Mouse (Mus musculus): ENCODE data around the gene Pygm. TPM values are rescaled to one million over a fixed set of nuclear protein-coding genes. Genes with fewer than 3 reads are reported as not detected.
A peak's percentile ranks its signal among the peaks of the same experiment; 100 is the strongest.

Pygm gene
- polyA plus RNA-seq, 1 experiment from 2014 or later = 35.6 TPM

DNA sequence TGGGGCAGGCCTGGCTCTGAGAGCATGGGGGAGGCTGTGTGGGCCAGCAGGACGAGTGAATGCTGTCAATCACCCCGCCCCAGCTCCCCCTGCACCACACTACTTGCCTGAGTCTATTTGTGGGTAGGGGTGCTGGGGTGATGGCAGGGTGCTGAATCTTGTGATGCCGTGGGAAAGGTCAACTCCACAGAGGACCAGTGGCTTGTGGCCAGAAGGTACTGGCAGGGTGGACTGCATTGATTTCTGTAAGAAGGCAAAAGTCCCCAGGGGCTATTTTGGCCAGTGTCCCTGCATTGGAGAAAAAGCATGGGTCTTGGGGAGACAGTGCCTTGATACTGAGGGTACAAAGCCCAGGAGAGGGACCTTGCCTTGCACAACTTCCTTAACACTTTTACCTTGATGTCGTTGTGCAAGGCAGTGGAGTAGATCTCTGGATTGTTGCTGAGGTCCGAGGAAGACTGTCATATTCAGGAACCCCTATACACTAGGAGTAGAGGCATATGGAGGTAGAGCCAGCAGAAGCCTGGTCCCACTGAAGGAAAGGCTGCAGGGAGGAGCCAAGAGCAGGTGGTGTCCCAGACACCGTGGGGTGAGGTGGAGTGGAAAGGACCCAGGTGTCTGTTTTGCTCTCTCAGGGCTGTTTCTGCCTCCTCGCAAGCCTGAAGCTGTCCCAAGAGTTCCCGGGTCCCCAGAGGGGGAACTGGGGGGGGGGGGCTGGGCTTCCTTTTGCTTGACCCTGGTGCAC lies 40.1 kb downstream of the Pygm start:
- Histone ChIP-seq H3K4me2 (replicated peaks) (no peak overlapping the region), H3K27me3 (peaks cover 98% of the 10 kb centered on the region), H3K9me3 (replicated peaks) (no peaks in the 10 kb centered on the region), H3K4me3 (replicated peaks) (no peak overlapping the region), H3K4me1 (peaks cover 17% of the 10 kb centered on the region), H3K27ac (replicated peaks) (no peak overlapping the region), H3K36me3 (no peaks in the 10 kb centered on the region), H3K9ac (no peak overlapping the region)
- WGBS = 62% methylated on average over 8 of the region's 8 CpGs
- no peak for ATAC-seq (ENCODE audit: insufficient number of reproducible peaks, low FRiP score, low TSS enrichment, low read depth)

DNA sequence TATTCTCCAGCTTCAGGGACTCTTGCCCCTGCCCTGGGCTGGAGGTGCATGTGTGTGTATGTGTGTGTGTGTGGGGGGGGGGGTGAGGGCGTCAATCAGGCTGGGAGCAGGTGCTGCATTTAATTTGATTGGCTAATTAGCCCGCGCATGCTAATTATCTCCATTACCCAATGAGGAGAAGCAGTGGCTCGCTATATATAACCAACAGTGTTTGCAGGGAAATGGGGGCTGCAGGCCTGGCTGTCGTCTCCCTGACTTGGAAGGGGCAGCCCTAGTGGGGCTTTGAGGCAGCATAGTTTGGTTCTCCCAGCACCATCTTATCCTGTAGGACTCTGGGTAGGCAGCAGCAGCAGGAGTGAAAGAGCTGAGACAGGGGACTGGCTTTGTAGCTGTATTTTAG lies 41.4 kb downstream of the Pygm start:
- peaks cover 17% of the 10 kb centered on the region for H3K4me1 ChIP-seq
- no peak overlapping the region for H3K4me2 ChIP-seq (replicated peaks)
- H3K9ac ChIP-seq = no peak overlapping the region
- H3K36me3 ChIP-seq = no peaks in the 10 kb centered on the region
- peaks cover 98% of the 10 kb centered on the region for H3K27me3 ChIP-seq
- no peaks in the 10 kb centered on the region for H3K9me3 ChIP-seq (replicated peaks)
- H3K4me3 ChIP-seq (replicated peaks) = no peak overlapping the region
- H3K27ac ChIP-seq (replicated peaks) = no peak overlapping the region
- ATAC-seq (ENCODE audit: insufficient number of reproducible peaks, low FRiP score, low TSS enrichment, low read depth) = no peak
- 54% methylated on average over 5 of the region's 5 CpGs for WGBS

DNA sequence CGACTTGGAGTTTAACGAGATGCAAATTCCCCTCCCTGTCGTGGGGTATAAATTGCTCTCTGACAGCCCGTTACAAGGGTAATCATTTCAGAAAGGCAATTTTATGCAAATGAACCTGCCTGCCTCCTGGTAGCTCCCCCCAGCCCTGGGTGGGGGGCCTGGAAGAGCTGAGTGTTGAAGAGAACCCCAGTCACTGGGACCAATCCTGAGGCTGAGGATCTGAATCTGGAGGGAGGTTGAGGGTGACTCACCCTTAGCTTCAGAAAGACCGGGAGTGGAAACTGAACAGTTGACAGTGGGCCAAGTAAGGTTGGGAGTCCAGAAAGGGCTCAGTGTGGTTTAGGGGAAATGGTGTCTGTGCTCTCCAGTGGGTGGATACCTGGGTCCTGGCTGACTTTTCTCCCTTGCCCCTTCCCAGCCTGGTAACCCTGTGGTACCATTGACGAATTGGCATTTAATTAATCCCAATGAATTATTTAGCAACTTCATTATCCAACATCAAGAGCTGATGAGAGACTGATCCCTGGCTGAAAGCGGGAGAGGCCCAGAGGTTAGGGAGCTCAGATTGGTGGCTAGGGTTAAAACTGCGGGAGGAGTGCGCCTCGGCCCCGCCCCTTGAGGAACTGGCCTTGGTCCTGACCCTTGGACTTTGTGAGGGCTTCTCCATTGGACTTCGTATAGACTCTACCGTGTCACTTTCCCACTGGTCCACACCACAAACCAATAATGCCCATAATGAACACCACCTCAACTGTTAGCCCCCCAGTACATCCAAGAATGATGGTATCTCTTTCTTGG lies 42.7 kb downstream of the Pygm start:
- H3K36me3 ChIP-seq = no peaks in the 10 kb centered on the region
- H3K27ac ChIP-seq (replicated peaks) = no peak overlapping the region
- no peak overlapping the region for H3K9ac ChIP-seq
- no peak for ATAC-seq (ENCODE audit: insufficient number of reproducible peaks, low FRiP score, low TSS enrichment, low read depth)
- H3K27me3 ChIP-seq = peaks cover 94% of the 10 kb centered on the region
- H3K4me2 ChIP-seq (replicated peaks) = no peak overlapping the region
- H3K4me3 ChIP-seq (replicated peaks) = 0 out of 2 replicates have a peak overlapping the region, but pooled peaks have one; percentile 38
- 20% methylated on average over 13 of the region's 13 CpGs for WGBS
- H3K4me1 ChIP-seq = peaks cover 17% of the 10 kb centered on the region
- H3K9me3 ChIP-seq (replicated peaks) = no peaks in the 10 kb centered on the region

DNA sequence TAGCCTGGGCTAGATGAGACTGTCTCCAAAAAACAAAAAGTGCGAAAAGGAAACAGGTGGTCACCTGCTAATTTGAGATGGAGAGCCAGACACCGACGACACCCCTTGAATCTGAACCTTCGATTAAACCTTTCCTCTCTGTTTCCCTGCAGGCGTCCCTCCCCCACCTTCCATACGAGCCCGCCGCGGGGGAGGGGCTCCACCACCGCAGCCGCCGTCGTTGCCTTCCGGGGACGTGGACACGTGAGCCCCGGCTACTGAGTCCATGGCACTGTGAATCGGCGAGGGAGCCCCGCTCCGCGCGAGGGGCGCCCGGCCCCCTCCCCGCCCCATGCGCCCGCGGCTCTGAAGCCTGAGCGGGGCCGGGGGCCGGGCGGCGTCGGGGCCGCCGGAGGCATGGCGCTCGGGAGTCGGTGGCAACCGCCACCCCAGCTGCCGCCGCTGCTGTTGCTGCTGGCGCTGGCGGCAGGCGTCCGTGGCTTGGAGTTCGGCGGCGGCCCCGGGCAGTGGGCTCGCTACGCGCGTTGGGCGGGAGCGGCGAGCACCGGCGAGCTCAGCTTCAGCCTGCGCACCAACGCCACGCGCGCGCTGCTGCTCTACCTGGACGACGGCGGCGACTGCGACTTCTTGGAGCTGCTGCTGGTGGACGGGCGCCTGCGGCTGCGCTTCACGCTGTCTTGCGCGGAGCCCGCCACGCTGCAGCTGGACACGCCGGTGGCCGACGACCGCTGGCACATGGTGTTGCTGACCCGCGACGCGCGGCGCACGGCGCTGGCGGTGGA lies 43.6 kb downstream of the Pygm start:
- Histone ChIP-seq H3K9ac (no peak overlapping the region), H3K4me3 (replicated peaks) (peak overlapping the region; percentile 38), H3K9me3 (replicated peaks) (no peaks in the 10 kb centered on the region), H3K4me1 (peaks cover 17% of the 10 kb centered on the region), H3K4me2 (replicated peaks) (peak overlapping the region; percentile 57), H3K27ac (replicated peaks) (no peak overlapping the region), H3K27me3 (peaks cover 84% of the 10 kb centered on the region), H3K36me3 (no peaks in the 10 kb centered on the region)
- WGBS = under 1% methylated on average over 93 of the region's 94 CpGs
- ATAC-seq (ENCODE audit: insufficient number of reproducible peaks, low FRiP score, low TSS enrichment, low read depth) = no peak

DNA sequence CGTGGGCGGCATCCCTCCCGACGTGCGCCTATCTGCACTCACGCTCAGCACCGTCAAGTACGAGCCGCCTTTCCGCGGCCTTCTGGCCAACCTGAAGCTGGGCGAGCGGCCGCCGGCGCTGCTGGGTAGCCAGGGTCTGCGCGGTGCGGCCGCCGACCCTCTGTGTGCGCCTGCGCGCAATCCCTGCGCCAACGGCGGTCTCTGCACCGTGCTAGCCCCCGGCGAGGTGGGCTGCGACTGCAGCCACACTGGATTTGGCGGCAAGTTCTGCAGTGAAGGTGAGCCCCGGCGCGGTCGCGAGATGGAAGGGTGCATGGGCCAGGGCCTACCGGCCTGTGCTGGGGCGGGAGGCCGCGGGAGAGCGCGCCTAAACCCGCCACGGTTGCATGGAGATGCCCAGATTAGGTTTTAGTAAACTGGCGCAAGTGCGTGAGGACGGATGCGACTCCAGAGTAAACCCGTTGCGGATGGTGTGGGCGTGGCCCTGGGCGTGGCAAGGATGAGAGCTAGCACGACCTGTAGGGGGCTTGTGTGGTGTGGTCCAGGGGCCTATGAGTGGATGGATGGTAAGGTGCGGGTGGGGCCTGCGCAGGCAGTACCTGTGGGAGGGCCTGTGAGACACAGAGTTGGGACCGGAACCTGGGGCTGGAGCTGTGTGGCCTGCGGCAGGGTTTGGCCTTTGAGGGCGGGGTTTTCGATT lies 44.5 kb downstream of the Pygm start:
- under 1% methylated on average over 60 of the region's 60 CpGs for WGBS
- Histone ChIP-seq H3K27ac (replicated peaks) (no peak overlapping the region), H3K36me3 (no peaks in the 10 kb centered on the region), H3K4me2 (replicated peaks) (peak overlapping the region; percentile 57), H3K9me3 (replicated peaks) (no peaks in the 10 kb centered on the region), H3K4me1 (peaks cover 17% of the 10 kb centered on the region), H3K4me3 (replicated peaks) (peak overlapping the region; percentile 38), H3K9ac (no peak overlapping the region), H3K27me3 (peaks cover 76% of the 10 kb centered on the region)
- ATAC-seq (ENCODE audit: insufficient number of reproducible peaks, low FRiP score, low TSS enrichment, low read depth) = no peak

DNA sequence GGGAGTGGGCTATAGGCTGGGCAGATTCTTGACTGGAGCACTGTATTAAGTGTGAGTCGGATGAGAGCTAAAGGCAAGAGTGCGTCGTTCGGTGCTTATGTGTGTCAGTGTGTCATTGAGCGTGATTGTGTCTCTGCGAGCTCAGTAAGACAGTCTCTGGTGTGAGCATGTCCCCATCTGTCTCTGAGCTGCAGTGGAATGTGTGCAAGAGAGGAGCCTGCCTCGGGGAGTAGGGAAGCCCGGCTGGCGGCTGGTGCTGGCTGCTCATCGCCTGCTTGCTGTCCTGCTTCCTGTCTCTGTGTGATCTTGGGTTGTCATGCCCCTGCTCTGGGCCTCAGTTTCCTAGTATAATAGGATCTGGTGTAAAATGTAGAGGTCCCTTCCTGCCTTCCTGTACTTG lies 58.8 kb downstream of the Pygm start:
- Histone ChIP-seq H3K27me3 (no peaks in the 10 kb centered on the region), H3K9me3 (replicated peaks) (no peaks in the 10 kb centered on the region), H3K4me3 (replicated peaks) (no peak overlapping the region), H3K27ac (replicated peaks) (no peak overlapping the region), H3K36me3 (no peaks in the 10 kb centered on the region), H3K9ac (no peak overlapping the region), H3K4me1 (peaks cover 10% of the 10 kb centered on the region), H3K4me2 (replicated peaks) (no peak overlapping the region)
- no peak for ATAC-seq (ENCODE audit: insufficient number of reproducible peaks, low FRiP score, low TSS enrichment, low read depth)
- WGBS = 50% methylated on average over 10 of the region's 10 CpGs

DNA sequence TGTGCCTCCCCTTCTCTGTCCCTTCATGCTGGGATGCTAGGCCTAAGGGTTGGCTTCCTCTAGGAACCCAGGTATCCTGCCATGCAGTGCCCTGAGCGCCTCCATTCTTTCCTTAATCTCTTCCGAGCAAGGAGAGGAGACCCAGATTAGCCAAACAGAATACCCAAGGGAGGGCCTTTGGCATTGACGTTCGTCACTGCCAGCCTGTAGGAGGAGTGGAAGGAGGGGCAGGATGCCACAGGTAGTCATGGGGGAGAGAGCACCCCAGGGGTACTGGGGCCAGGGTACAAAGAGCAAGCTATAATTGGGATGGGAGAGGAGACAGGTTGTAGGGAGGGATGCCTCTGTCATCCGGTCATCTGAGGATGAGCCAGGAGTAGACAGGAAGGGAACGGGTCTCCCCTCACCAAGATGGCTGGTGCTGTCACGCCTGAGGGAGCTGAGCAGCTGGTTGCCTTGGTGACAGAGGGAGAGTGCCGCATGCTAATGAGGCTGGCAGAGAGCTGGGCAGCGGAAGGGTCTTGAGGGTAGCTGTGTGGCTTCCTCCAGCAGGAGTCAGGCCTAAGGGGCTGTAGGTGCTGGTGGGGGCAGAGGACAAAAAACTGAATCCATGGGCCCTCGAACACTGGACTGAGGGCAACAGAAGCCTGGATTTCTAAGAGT lies 61.7 kb downstream of the Pygm start:
- Histone ChIP-seq H3K4me2 (replicated peaks) (no peak overlapping the region), H3K4me3 (replicated peaks) (no peak overlapping the region), H3K4me1 (peaks cover 10% of the 10 kb centered on the region), H3K9me3 (replicated peaks) (no peaks in the 10 kb centered on the region), H3K9ac (no peak overlapping the region), H3K36me3 (no peaks in the 10 kb centered on the region), H3K27ac (replicated peaks) (no peak overlapping the region), H3K27me3 (no peaks in the 10 kb centered on the region; the same call in 1 of the 2 replicates)
- no peak for ATAC-seq (ENCODE audit: insufficient number of reproducible peaks, low FRiP score, low TSS enrichment, low read depth)
- 22% methylated on average over 10 of the region's 10 CpGs for WGBS

DNA sequence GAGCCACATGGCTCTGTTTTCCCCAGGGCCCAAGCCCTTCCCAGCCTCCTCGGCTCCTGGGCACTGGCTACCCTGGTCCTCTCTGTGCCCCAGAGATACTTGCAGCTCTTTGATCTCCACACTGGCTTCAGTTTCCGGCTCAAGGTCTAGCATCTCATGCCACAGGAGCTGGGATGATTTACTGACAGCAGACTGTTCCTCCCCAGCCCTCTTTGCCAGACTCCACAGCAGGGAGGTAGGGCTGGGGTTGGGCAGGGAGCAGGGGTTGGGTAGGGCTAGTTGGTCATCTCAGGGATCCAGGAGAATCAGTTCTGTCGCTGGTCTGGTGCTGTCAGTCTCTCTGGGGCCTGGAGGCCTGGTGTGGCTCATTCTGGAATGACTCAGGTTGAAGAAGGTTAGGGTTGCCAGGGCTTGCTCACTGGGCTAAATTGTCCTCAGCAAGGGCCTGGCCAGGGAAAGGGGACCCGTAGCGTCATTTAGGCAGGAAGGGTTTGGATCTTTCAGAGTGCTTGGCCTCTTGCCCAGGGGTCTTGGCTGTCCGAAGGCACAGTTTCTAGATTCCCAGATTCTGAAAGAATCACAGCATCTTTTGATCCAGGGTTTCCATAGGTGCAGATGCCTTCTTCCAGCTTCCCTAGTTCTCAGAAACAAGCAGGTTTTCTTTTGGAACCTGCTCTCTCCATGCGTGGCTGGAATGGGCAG lies 62.7 kb downstream of the Pygm start:
- ATAC-seq (ENCODE audit: insufficient number of reproducible peaks, low FRiP score, low TSS enrichment, low read depth) = no peak
- Histone ChIP-seq H3K9me3 (replicated peaks) (no peaks in the 10 kb centered on the region), H3K4me2 (replicated peaks) (no peak overlapping the region), H3K4me3 (replicated peaks) (no peak overlapping the region), H3K4me1 (peaks cover 12% of the 10 kb centered on the region), H3K27me3 (no peaks in the 10 kb centered on the region; the same call in 1 of the 2 replicates), H3K36me3 (no peaks in the 10 kb centered on the region), H3K9ac (no peak overlapping the region), H3K27ac (replicated peaks) (no peak overlapping the region)
- 54% methylated on average over 7 of the region's 7 CpGs for WGBS
